Mouse (Mus musculus) midbrain, embryonic 13.5 days (tissue): ENCODE results near the gene S100g. TPM values are rescaled to one million over a fixed set of nuclear protein-coding genes. Genes with fewer than 3 reads are reported as not detected.

Experiments
- ATAC-seq: fragments of 200-750 bp; cut with Nextera tagmentation; 2 replicates; pipeline ENCODE4 v1.8.0; 2017; ENCODE audit warnings: mild to moderate bottlenecking, moderate TSS enrichment, moderate library complexity
- H3K27ac ChIP-seq: fragments of 300-500 bp; sonication (generic); 2 replicates; pipeline ENCODE4 v1.5.1; 2015; ENCODE audit warnings: inconsistent platforms, mild to moderate bottlenecking, moderate library complexity
- H3K27me3 ChIP-seq: fragments of 300-500 bp; sonication (generic); 2 replicates; pipeline ENCODE4 v1.6.1; 2015; ENCODE audit warnings: mild to moderate bottlenecking, inconsistent platforms
- H3K36me3 ChIP-seq: fragments of 300-500 bp; sonication (generic); 2 replicates; pipeline ENCODE4 v1.6.1; 2015; ENCODE audit warnings: mild to moderate bottlenecking, inconsistent platforms
- H3K4me1 ChIP-seq: fragments of 300-500 bp; sonication (generic); replicated peaks from 2 replicates; pipeline ENCODE4 v1.6.1; 2015; ENCODE audit warnings: inconsistent platforms
- H3K4me2 ChIP-seq: fragments of 300-500 bp; sonication (generic); replicated peaks from 2 replicates; pipeline ENCODE4 v1.6.1; 2015; ENCODE audit warnings: moderate library complexity, mild to moderate bottlenecking, inconsistent platforms
- H3K4me3 ChIP-seq: fragments of 300-500 bp; sonication (generic); replicated peaks from 2 replicates; pipeline ENCODE4 v1.5.1; 2015; ENCODE audit warnings: mild to moderate bottlenecking, inconsistent platforms
- H3K9ac ChIP-seq: fragments of 300-500 bp; sonication (generic); replicated peaks from 2 replicates; pipeline ENCODE4 v1.6.1; 2015; ENCODE audit warnings: mild to moderate bottlenecking, inconsistent platforms
- H3K9me3 ChIP-seq: fragments of 300-500 bp; sonication (generic); 2 replicates; pipeline ENCODE4 v1.6.1; 2016; ENCODE audit warnings: mild to moderate bottlenecking, inconsistent platforms
- WGBS: fragments of 180-500 bp; shearing (Covaris S2); methylation state at CpG from one replicate; pipeline ENCODE4 v1.1.7; 2015; 5-methylcytosine and 5-hydroxymethylcytosine counted together
- polyA plus RNA-seq: library from polyadenylated mRNA; unstranded; fragments of >200 nt; fragmentation: Nextera tagmentation; extraction: Ambion mirVana; gene quantifications from 2 replicates; pipeline ENCODE4 v1.2.1, GENCODE M21; 2015

The S100g gene
- 0.48 TPM in 1 of 2 replicates, not detected in the other for polyA plus RNA-seq

DNA sequence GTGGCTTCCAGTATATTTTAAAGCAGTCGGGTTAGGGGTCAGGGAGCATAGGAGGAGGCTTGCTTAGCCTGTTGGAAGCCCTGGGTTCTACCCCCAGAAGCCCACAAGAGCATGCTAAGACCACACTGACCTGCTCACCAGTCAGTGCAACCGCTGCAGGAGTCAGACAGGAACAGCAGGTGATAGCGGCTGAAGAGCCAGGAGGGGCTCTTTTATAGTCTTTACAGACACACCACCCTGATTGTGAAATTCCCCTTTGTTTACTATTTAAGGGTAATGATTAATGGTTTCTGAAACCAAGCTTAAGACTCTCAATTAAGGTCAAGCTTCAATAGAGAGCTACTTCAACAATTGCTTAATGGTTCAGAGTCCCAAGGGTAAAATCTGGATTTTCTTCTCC, at the start of gene S100g:
S100g (minus strand) TSS at position 217 of the 400 bp plus-strand sequence.
- Histone ChIP-seq H3K9me3 (no peaks in the 10 kb centered on the region), H3K27me3 (peaks cover 19% of the 10 kb centered on the region; the same call in 1 of the 2 replicates), H3K27ac (no peak within 1 kb of the TSS), H3K4me1 (no peaks in the 10 kb centered on the region), H3K9ac (no peak within 1 kb of the TSS), H3K4me2 (no peak within 1 kb of the TSS), H3K4me3 (no peak within 1 kb of the TSS), H3K36me3 (no peaks in the 10 kb centered on the region)
- no peak for ATAC-seq
- WGBS, result 46% methylated on average over 3 of the region's 3 CpGs

DNA sequence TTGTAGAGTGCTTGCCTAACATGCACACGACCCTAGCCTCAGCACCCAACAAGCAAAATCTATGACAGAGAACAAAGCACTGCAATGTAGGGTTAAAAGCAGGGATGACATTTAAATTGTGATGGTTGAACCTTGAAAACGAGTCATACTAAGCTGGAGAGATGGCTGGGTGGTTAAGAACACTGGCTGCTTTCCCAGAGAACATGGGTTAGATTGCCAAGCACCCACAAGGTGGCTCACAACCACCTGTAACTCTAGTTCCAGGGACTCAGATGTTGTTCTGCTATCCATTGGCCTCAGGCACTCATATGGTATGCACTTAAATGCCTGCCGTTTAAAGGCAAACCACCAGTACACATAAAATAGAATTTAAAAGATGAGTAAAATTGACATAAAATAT, 27.7 kb upstream of the S100g start:
- WGBS, result 81% methylated on average over 3 of the region's 3 CpGs
- H3K9me3 ChIP-seq, result no peaks in the 10 kb centered on the region
- no peak overlapping the region for H3K27ac ChIP-seq
- H3K27me3 ChIP-seq, result peaks cover 8% of the 10 kb centered on the region; the same call in 1 of the 2 replicates
- no peak overlapping the region for H3K4me2 ChIP-seq
- no peaks in the 10 kb centered on the region; the same call in 1 of the 2 replicates for H3K36me3 ChIP-seq
- ATAC-seq, result no peak
- H3K4me3 ChIP-seq, result no peak overlapping the region
- no peaks in the 10 kb centered on the region for H3K4me1 ChIP-seq
- no peak overlapping the region for H3K9ac ChIP-seq

DNA sequence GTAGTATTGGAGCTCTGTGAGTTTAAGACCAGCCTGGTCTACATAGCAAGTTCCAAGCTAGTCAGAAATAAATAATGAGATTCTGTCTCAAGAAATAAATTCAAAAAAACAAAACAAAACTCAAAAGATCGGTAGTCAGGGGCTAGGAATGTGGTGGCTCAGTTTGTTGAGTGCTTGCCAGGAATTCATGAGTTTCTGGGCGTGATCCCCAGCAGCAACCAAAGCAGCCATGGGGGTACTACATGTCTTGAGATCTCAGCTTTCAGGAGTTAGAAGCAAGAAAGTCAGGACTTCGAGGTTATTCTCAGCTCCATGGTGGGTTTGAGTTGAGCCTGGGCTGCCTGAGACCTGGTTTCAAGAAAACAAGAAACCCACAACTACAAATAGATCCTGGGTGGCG, 27.0 kb upstream of the S100g start:
- Histone ChIP-seq H3K9ac (no peak overlapping the region), H3K4me1 (no peaks in the 10 kb centered on the region), H3K9me3 (no peaks in the 10 kb centered on the region), H3K4me3 (no peak overlapping the region), H3K36me3 (no peaks in the 10 kb centered on the region), H3K27me3 (peaks cover 8% of the 10 kb centered on the region; the same call in 1 of the 2 replicates), H3K4me2 (no peak overlapping the region), H3K27ac (no peak overlapping the region)
- no peak for ATAC-seq
- 83% methylated on average over 4 of the region's 4 CpGs for WGBS

DNA sequence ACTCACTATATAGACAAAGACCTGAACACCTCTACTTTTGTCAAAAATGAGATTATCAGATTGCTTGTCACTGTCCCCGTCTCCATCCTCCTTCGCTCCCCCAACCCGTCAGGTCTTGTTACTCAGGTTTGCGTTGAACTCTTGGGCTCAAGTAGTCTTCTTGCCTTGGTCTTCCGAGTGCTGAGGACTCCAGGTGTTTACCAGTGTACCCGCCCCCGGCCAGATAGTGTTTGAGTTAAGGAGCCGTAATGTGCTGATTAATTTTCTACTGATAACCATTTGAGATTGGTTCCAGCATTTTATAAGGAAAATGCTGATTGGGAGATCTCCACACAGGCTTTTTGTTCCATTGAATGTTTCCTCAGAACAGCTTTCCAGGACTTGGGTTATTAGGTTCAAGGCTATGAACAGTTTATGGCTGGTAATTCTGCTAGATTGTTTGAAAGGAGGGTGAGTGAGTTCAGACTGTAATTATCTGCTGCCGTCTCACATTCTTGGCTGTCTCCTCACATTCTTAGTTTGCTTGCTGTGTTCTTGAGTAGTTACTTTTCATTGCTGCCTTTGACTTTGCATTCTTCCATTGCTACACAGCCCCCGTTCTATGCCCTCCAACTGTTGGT, 22.6 kb upstream of the S100g start:
- ATAC-seq, result no peak
- WGBS, result 94% methylated on average over 10 of the region's 10 CpGs

DNA sequence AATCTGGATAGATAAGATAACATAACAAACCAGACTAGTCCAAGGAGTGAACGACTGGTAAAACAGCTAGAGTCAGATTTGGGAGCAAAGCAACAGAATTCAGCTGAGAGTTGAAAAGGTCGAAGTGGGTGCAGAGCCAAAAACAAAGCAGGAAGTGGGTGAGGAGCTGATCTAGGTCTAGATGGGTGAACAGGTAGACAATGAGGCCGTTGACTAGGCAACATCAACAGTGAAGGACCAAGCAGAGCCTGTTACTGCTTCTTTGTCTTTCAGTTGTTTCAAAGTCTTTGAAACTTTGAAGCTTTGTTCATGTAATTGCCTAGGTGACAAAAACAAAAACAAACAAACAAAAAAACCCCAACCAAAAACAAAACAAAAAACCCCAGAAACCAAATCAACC, 11.8 kb upstream of the S100g start:
- Histone ChIP-seq H3K4me2 (no peak overlapping the region), H3K9ac (no peak overlapping the region), H3K4me3 (no peak overlapping the region), H3K9me3 (no peaks in the 10 kb centered on the region), H3K27ac (no peak overlapping the region), H3K4me1 (no peaks in the 10 kb centered on the region), H3K27me3 (no peaks in the 10 kb centered on the region), H3K36me3 (no peaks in the 10 kb centered on the region)
- ATAC-seq, result no peak
- 89% methylated on average over 3 of the region's 3 CpGs for WGBS

More for the DNA sequence above, 22.6 kb upstream of the S100g start:
- no peak overlapping the region for H3K4me3 ChIP-seq
- H3K9me3 ChIP-seq, result no peaks in the 10 kb centered on the region
- no peaks in the 10 kb centered on the region for H3K4me1 ChIP-seq
- H3K36me3 ChIP-seq, result 0 out of 2 replicates have a peak, but pooled peaks cover 3% of the 10 kb centered on the region
- H3K27me3 ChIP-seq, result peaks cover 5% of the 10 kb centered on the region; the same call in 1 of the 2 replicates
- H3K9ac ChIP-seq, result no peak overlapping the region
- no peak overlapping the region for H3K27ac ChIP-seq
- H3K4me2 ChIP-seq, result no peak overlapping the region

DNA sequence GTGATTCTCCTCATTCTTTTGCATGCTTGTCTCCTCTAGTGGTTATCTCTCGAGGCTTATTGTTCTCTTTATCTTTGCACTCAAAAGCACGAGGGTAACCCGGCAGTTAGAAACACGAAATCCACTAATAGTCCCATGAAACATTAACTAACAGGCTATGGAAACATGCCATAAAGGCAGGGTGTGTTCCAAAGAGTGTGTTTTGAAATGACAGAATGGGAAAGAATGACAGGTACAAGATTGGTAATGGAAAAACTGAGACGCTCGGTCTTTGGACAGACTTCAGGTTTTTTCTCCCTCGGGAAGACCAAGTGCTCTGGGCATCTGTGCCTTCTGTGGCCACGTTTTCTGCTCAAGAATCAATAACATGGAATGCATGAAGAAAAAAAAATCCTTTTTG, 3.1 kb upstream of the S100g start:
- Histone ChIP-seq H3K27me3 (peaks cover 19% of the 10 kb centered on the region; the same call in 1 of the 2 replicates), H3K4me1 (no peaks in the 10 kb centered on the region), H3K9me3 (no peaks in the 10 kb centered on the region), H3K27ac (no peak overlapping the region), H3K36me3 (no peaks in the 10 kb centered on the region), H3K4me3 (no peak overlapping the region), H3K9ac (no peak overlapping the region), H3K4me2 (no peak overlapping the region)
- WGBS, result 75% methylated on average over 8 of the region's 8 CpGs
- no peak for ATAC-seq

DNA sequence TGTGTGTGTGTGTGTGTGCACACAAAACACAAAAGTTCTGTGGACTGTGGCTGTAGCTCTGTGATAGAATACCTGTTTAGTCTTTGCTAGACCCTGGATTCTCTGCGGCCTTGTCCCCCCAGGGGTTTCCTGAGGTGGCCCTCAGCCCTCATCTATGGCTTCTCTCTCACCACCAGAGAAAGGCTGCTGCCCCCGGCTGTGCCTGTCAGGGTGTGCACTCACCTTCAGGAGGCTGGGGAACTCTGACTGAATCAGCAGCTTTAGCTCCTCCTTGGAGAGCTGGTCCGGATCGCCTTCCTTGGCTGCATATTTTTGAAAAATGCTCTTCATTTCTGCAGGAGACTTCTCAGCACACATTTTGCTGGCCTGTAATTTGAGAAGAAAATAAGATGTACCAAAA, 559 bp downstream of the S100g start:
- Histone ChIP-seq H3K4me1 (no peaks in the 10 kb centered on the region), H3K4me3 (no peak overlapping the region), H3K36me3 (no peaks in the 10 kb centered on the region), H3K27me3 (peaks cover 19% of the 10 kb centered on the region; the same call in 1 of the 2 replicates), H3K9me3 (no peaks in the 10 kb centered on the region), H3K27ac (no peak overlapping the region), H3K4me2 (no peak overlapping the region), H3K9ac (no peak overlapping the region)
- no peak for ATAC-seq
- WGBS, result 59% methylated on average over 4 of the region's 4 CpGs

DNA sequence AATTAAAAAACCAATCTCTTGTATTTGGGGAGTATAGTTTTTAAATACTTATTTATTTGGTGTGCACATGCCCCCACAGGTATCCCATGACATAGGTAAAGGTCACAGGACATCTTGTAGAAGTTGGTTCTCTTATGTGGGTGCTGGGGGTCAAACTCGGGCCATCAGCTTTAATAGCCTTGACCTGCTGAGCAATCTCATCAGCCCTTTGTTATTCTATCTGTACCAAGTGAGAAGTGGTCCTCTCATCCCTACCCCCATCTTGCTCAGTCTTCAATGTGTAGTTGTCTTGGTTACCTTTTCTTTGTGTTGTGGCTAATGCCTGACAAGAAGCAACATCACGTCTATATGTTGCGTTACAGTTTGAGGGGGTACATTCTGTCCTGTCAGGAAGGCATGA, 6.5 kb downstream of the S100g start:
- WGBS, result 76% methylated on average over 3 of the region's 3 CpGs
- no peaks in the 10 kb centered on the region for H3K36me3 ChIP-seq
- H3K9ac ChIP-seq, result no peak overlapping the region
- ATAC-seq, result no peak
- H3K4me1 ChIP-seq, result no peaks in the 10 kb centered on the region
- no peak overlapping the region for H3K27ac ChIP-seq
- H3K9me3 ChIP-seq, result no peaks in the 10 kb centered on the region
- H3K4me3 ChIP-seq, result no peak overlapping the region
- H3K4me2 ChIP-seq, result no peak overlapping the region
- H3K27me3 ChIP-seq, result no peaks in the 10 kb centered on the region

DNA sequence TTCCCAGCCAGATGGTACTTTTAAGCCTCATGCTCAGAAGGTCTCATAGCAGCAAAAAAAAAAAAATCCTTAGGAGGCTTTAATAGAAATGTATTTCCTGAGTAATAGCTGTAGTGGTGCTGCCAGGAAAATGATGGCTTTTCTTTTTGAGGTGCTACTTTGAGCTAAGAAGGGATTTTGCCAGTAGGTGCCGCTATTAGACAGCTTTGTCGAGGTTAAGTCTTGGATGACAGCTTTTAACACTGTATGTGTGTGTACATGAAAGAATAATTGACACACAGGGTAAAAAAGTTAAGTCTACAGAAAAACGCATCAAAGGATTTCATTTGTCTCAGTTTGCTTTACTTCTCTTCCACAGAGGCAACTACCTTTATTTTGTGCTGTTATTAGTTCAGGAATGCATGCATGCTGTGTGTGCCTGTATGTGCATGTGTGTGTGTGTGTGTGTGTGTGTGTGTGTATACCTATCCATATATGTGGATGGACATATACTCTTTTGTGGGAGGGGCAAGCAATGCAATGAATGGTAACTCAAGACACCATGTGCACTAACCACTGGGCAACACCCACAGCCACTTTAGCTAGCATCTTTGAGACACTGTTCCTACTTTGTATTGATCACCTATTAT, 14.5 kb downstream of the S100g start:
- H3K4me2 ChIP-seq, result no peak overlapping the region
- H3K4me3 ChIP-seq, result no peak overlapping the region
- ATAC-seq, result peak; percentile 50; the same call in 1 of the 2 replicates
- H3K9me3 ChIP-seq, result no peaks in the 10 kb centered on the region
- no peak overlapping the region for H3K27ac ChIP-seq
- H3K27me3 ChIP-seq, result 0 out of 2 replicates have a peak, but pooled peaks cover 2% of the 10 kb centered on the region
- H3K36me3 ChIP-seq, result no peaks in the 10 kb centered on the region
- H3K4me1 ChIP-seq, result no peaks in the 10 kb centered on the region
- WGBS, result 34% methylated on average over 3 of the region's 3 CpGs
- no peak overlapping the region for H3K9ac ChIP-seq

DNA sequence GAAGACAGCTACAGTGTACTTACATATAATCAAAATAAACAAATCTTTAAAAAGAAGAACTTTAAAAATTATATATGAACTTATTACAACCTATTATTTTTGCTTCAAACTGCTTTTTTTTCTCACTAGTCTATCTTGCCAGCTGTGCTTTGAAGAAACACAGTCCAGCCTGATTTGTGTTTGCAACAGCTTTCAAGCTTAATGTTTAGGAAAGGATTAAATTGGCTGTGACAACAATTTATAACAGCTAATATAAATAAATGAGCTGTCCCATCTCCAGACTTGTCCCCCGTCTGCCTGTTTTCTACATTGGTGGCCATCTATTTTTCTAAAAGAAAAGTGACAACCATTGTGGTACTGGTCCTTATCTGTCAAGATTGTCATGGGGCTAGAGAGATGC, 22.4 kb downstream of the S100g start:
- no peak for ATAC-seq
- H3K4me3 ChIP-seq, result no peak overlapping the region
- H3K9ac ChIP-seq, result no peak overlapping the region
- 85% methylated on average over 1 of the region's 1 CpGs for WGBS
- 0 out of 2 replicates have a peak, but pooled peaks cover 17% of the 10 kb centered on the region for H3K36me3 ChIP-seq
- H3K4me1 ChIP-seq, result no peaks in the 10 kb centered on the region
- H3K27ac ChIP-seq, result no peak overlapping the region
- no peak overlapping the region for H3K4me2 ChIP-seq
- no peaks in the 10 kb centered on the region for H3K9me3 ChIP-seq
- peaks cover 9% of the 10 kb centered on the region; the same call in 1 of the 2 replicates for H3K27me3 ChIP-seq

DNA sequence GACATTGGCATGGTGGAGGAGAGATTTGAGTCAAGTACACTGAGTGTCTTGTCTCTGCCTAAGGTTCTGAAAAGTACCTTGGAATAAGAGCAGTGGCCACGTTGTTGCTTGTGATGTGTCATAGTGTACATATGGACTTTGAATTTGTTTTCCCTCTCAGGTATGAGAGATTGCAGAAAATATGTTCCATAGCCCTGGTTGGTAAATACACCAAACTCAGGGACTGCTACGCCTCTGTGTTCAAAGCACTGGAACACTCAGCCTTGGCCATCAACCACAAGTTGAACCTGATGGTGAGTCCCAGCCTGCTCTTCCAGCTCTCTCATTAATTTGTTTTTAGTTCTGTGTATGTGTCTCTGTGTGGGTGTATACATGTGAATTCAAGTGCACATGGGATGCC, 32.9 kb downstream of the S100g start:
- no peak overlapping the region for H3K27ac ChIP-seq
- H3K9ac ChIP-seq, result no peak overlapping the region
- no peaks in the 10 kb centered on the region for H3K9me3 ChIP-seq
- no peak overlapping the region for H3K4me2 ChIP-seq
- H3K27me3 ChIP-seq, result no peaks in the 10 kb centered on the region
- H3K4me1 ChIP-seq, result no peaks in the 10 kb centered on the region
- H3K36me3 ChIP-seq, result peaks cover 20% of the 10 kb centered on the region
- no peak overlapping the region for H3K4me3 ChIP-seq
- 94% methylated on average over 2 of the region's 2 CpGs for WGBS
- ATAC-seq, result no peak

DNA sequence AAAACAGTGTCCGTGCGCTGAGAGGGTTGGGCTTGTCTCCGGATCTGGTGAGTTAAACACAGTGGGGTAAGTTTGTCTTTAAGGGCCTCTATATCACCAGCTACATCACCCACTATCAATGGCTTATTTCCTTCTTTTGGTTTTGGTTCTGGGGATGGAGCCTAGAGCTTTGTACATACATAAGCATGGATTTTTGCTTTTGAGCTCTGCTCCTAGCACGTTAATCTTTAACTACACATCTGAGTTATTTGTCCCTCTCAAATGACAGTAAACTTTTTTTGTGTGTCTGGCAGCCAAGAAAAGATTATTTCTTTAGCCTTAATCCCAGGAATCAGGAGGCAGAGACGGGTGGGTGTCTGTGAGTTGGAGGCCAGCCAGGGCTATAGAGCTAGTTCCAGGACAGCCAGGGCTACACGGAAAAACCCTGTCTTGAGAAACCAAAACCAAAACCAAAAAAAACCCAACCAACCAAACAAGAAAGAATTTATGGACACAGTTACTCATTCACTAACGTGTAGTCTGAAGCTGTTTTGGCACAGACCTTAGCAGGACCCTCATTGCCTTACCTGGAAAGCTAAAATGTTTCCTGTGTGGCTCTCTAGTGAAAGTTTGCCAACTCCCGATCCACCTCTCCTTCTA, 42.8 kb downstream of the S100g start:
- Histone ChIP-seq H3K27ac (no peak overlapping the region), H3K9ac (no peak overlapping the region), H3K27me3 (peaks cover 3% of the 10 kb centered on the region; the same call in 1 of the 2 replicates), H3K9me3 (no peaks in the 10 kb centered on the region), H3K4me2 (no peak overlapping the region), H3K4me3 (no peak overlapping the region), H3K36me3 (peaks cover 25% of the 10 kb centered on the region), H3K4me1 (no peaks in the 10 kb centered on the region)
- 91% methylated on average over 8 of the region's 8 CpGs for WGBS
- ATAC-seq, result no peak
